Mouse (Mus musculus) hindbrain, embryonic 10.5 days (tissue): Measurements from ENCODE around the gene Atp5l. TPM values are rescaled to one million over a fixed set of nuclear protein-coding genes. Genes with fewer than 3 reads are reported as not detected.

Experiments
- DNase-seq: peaks from one replicate; pipeline ENCODE4 v3.0.0-alpha.2; 2017; ENCODE audit warnings: low spot score
- H3K27ac ChIP-seq: fragments of 300-500 bp; sonication (generic); 2 replicates; pipeline ENCODE4 v1.5.1; 2016; ENCODE audit warnings: mild to moderate bottlenecking, moderate library complexity
- H3K27me3 ChIP-seq: fragments of 300-500 bp; sonication (generic); 2 replicates; pipeline ENCODE4 v1.6.1; 2016; ENCODE audit warnings: mild to moderate bottlenecking; ENCODE audit not compliant: poor library complexity, insufficient read depth, severe bottlenecking
- H3K36me3 ChIP-seq: fragments of 300-500 bp; sonication (generic); 2 replicates; pipeline ENCODE4 v1.6.1; 2016; ENCODE audit warnings: mild to moderate bottlenecking, moderate library complexity
- H3K4me1 ChIP-seq: fragments of 300-500 bp; sonication (generic); replicated peaks from 2 replicates; pipeline ENCODE4 v1.6.1; 2016; ENCODE audit warnings: mild to moderate bottlenecking
- H3K4me3 ChIP-seq: fragments of 300-500 bp; sonication (generic); 2 replicates; pipeline ENCODE4 v1.5.1; 2016; ENCODE audit warnings: mild to moderate bottlenecking, moderate library complexity
- H3K9me3 ChIP-seq: fragments of 300-500 bp; sonication (generic); 2 replicates; pipeline ENCODE4 v1.6.1; 2016; ENCODE audit warnings: mild to moderate bottlenecking, moderate library complexity
- WGBS: fragments of 180-500 bp; shearing (Covaris S2); methylation state at CpG from one replicate; pipeline ENCODE4 v1.1.7; 2016; 5-methylcytosine and 5-hydroxymethylcytosine counted together
- polyA plus RNA-seq: library from polyadenylated mRNA; unstranded; fragments of >200 nt; fragmentation: Nextera tagmentation; extraction: Ambion mirVana; gene quantifications from 2 replicates; pipeline ENCODE4 v1.2.1, GENCODE M21; 2016

Atp5l gene
- polyA plus RNA-seq, 1 experiment from 2014 or later, result 650 TPM

DNA sequence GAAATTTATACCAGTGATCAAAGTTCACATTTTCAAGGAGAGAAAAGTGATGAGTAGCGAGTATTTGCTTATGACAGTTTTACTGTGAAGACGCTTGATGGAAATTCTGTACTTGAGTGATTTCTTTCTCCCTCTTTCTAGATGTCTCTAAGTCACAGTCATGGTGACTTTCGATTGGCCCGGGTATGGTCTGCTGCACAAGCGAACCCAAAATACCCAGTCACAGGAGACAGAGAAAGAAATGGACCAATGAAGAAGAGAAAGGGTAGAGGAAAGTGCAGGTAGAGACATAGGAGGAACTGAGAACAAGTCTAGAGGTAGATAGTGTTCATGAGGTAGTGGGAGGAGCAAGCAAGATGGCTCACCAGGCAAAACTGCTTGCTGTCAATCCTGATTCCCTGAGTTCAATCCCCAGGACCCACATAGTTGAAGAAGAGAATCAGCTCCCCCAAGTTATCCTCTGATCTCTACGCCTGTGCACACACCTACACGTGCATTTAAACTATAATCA lies 32.4 kb downstream of the Atp5l start:
- Histone ChIP-seq H3K36me3 (no peaks in the 10 kb centered on the region), H3K4me1 (peaks cover 3% of the 10 kb centered on the region), H3K27ac (no peak overlapping the region), H3K9me3 (no peaks in the 10 kb centered on the region), H3K4me3 (no peak overlapping the region), H3K27me3 (no peaks in the 10 kb centered on the region)
- no peak for DNase-seq
- 90% methylated on average over 7 of the region's 7 CpGs for WGBS

DNA sequence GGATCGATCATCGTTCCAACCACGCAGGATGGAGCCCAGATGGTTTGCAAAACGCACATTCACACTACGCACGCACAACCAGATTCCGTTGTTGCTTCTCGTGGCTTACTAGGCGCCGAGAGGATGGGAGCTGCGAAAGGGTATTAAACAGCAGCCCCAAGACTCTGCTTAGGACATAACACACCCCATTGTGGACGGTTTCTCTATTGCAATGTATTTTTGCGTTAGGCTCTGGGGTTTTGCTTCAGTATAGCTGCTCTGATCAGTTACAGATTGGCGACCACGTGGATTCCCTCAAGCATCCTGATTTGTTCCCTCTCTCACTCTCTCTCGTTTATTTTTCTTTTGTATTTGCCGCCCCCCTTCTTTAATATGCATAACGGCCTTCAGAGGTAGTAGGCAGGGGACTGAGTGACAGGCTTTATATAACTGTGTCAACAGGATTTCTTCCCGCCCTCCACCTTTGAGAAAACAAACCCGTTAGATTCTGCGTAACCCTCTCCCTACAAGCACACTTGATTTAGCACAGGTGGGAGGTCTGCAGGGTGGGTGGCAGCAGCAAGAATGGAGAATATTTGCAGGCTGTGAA lies 37.5 kb downstream of the Atp5l start:
- Histone ChIP-seq H3K4me3 (peak overlapping the region; percentile 100), H3K27me3 (no peaks in the 10 kb centered on the region), H3K4me1 (peaks cover 39% of the 10 kb centered on the region), H3K36me3 (peaks cover 2% of the 10 kb centered on the region), H3K9me3 (no peaks in the 10 kb centered on the region), H3K27ac (peak overlapping the region; percentile 99)
- peak; percentile 7 for DNase-seq
- under 1% methylated on average over 21 of the region's 21 CpGs for WGBS

DNA sequence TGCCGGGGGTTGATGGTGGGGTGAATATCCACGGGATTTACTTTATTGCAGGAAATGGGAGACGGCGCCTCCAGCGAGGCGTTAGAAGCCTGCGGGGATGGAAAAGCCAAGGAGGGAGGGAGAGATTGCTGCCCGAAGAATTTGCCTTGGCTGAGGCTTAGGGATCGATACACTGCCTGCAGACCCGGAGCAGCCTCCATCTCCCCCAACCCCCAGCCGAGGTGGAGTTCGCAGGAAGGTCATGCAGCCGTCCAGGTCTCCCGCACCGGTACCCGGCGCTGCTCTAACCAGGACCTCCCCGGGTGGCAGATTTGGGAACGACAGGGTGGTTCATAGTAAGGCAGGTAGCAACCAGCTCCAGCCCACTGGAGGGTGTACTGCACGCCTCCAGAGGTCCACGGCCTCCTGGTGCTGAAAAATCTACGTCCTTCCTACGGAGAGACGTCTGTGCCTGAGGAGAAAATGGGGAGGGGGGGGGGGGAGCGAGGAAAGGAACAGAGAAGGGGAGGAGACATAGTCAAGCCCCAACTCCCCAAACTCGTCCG lies 38.0 kb downstream of the Atp5l start:
- Histone ChIP-seq H3K27me3 (no peaks in the 10 kb centered on the region), H3K36me3 (peaks cover 7% of the 10 kb centered on the region), H3K27ac (peak overlapping the region; percentile 99), H3K9me3 (no peaks in the 10 kb centered on the region), H3K4me3 (peak overlapping the region; percentile 100), H3K4me1 (peaks cover 44% of the 10 kb centered on the region)
- WGBS, result under 1% methylated on average over 26 of the region's 27 CpGs
- peak; percentile 73 for DNase-seq

DNA sequence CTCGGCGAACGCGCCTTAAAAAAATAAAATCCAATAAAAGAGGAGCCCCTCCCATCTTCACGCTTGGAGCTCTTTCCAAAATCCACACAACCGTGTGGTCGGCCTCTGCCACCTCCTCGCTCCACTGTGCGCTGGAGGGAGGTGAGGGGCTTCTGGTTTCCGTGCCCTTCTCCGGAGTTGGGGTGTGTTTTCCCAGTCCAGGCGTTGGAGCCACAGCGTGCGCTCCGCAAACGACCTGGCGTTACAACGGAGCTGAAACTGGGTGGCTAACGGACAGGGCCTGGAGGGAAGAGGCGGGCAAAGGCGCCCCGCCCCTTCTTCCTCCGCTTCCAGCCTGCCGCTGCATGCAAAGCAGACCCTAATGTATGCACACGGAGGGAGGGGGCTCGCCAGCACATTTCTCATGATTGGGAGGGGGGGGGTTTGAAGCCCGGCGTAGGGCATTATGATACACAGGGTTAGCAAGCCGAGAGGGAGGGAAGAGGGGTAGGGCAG lies 38.6 kb downstream of the Atp5l start:
- peaks cover 49% of the 10 kb centered on the region for H3K4me1 ChIP-seq
- DNase-seq, result peak; percentile 92
- under 1% methylated on average over 29 of the region's 29 CpGs for WGBS

DNA sequence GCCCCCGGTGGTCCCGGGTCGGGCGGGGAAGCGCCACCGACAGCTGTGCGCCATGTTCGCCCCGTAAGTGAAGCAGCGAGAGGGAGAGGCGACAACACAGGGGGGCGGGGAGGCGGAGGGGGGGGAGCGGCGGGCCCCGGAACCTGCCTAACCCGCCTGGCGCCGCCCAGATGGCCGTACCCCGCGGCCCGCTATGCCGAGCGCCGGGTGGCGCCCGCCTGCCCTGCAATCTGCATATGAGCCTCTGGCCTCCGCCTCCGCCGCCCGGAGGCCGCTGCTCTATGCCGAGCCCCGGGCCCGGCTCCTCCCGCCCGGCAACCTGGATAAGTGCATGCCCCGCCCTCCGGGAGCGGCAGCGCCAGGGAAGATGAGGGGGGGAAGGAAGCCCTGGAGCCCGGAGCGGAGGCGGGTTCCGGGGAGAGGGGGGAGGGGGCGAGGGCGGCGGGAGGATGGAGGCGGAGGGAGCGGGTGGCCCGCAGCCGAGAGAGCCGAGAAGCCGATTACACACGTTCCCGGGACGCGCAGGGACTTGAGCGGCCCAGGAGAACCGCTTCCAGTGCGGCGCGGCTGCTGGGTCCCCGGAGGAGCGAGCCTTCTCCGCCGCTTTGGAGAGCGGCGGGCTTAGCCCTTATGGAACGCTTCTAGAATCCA lies 39.2 kb downstream of the Atp5l start, which contains the start of gene Kmt2a:
TSS of gene Kmt2a (minus strand) at position 76 of the 651 bp plus-strand sequence.
- 0% methylated on average over 66 of the region's 71 CpGs for WGBS
- Histone ChIP-seq H3K9me3 (no peaks in the 10 kb centered on the region), H3K4me1 (peaks cover 54% of the 10 kb centered on the region), H3K36me3 (peaks cover 13% of the 10 kb centered on the region), H3K4me3 (peak within 1 kb of the TSS; percentile 100), H3K27ac (peak within 1 kb of the TSS; percentile 99), H3K27me3 (no peaks in the 10 kb centered on the region)
- DNase-seq, result peak; percentile 98

More for the DNA sequence above, 38.6 kb downstream of the Atp5l start:
- Histone ChIP-seq H3K27ac (peak overlapping the region; percentile 99), H3K36me3 (peaks cover 13% of the 10 kb centered on the region), H3K27me3 (no peaks in the 10 kb centered on the region), H3K9me3 (no peaks in the 10 kb centered on the region), H3K4me3 (peak overlapping the region; percentile 100)

DNA sequence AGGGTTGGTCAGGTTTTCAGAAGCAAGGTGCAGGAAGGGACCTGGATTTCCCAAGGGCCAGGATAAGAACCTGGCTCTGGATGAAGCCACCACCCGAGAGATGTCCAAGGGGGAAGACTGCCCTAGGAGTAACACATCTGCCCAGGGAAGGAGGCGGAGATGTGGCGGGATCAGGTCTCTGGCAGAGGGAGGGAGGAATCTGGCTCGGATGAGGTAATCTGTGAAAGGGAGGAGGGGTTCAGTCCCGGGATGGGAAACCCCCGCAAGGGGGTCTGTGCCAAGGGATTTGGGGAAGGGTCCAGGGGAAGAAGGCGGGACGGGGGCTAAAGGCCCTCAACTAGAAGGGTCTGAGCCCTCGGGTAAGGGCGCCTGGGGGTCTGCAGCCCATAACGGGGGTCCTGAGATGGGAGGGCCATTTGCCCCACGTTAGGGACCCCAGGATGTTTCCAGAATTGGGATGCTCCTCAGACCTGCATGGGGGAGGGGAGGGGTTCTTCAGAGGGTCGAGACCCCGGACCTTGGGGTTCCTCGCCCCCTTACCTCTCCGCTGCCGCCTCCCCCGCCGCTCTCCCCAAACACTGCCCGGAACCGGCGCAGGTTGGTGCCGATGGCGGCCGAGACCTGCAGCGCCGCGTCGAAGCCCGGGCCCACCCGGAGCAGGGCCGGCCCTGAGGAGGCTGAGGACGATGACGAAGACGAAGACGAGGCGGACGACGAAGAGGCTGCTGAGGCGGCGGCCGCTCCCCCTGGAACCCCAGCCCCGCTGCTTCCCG lies 40.0 kb downstream of the Atp5l start:
- no peaks in the 10 kb centered on the region for H3K27me3 ChIP-seq
- peak; percentile 45 for DNase-seq
- H3K4me3 ChIP-seq, result peak overlapping the region; percentile 100
- under 1% methylated on average over 44 of the region's 44 CpGs for WGBS
- H3K27ac ChIP-seq, result peak overlapping the region; percentile 99
- peaks cover 62% of the 10 kb centered on the region for H3K4me1 ChIP-seq
- no peaks in the 10 kb centered on the region for H3K9me3 ChIP-seq
- peaks cover 15% of the 10 kb centered on the region for H3K36me3 ChIP-seq

DNA sequence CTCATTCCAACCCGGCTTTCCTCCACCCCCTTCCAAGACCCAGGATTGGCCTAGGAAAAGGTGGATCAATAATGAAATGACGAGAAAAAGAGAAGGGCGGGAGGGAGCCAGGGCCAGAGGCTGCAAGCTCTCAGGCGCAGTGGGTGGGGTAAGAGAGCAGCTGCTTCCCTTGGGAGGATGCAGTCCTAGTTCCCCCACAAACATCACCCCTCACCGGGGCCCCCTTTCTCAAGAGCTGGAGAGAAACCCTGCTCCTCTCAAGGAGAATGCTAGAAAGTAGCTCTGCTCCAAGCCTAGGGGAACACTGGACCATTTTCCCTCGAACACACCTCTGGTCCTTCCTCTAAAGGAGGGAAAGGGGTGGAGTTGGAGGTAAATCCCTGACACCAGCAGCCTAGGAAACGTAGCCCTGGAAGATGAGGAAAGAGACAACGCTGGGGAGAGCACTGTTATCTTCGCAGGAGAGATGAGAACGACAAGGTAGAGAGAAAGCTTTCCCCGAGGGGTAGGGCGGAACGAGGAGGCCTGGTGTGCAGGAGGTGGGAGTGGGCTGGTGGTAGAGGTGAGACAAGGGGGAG lies 40.8 kb downstream of the Atp5l start:
- DNase-seq, result peak; percentile 30
- Histone ChIP-seq H3K4me1 (peaks cover 66% of the 10 kb centered on the region), H3K27me3 (no peaks in the 10 kb centered on the region), H3K27ac (peak overlapping the region; percentile 99), H3K36me3 (peaks cover 18% of the 10 kb centered on the region), H3K9me3 (no peaks in the 10 kb centered on the region), H3K4me3 (peak overlapping the region; percentile 100)
- WGBS, result 1% methylated on average over 13 of the region's 13 CpGs

DNA sequence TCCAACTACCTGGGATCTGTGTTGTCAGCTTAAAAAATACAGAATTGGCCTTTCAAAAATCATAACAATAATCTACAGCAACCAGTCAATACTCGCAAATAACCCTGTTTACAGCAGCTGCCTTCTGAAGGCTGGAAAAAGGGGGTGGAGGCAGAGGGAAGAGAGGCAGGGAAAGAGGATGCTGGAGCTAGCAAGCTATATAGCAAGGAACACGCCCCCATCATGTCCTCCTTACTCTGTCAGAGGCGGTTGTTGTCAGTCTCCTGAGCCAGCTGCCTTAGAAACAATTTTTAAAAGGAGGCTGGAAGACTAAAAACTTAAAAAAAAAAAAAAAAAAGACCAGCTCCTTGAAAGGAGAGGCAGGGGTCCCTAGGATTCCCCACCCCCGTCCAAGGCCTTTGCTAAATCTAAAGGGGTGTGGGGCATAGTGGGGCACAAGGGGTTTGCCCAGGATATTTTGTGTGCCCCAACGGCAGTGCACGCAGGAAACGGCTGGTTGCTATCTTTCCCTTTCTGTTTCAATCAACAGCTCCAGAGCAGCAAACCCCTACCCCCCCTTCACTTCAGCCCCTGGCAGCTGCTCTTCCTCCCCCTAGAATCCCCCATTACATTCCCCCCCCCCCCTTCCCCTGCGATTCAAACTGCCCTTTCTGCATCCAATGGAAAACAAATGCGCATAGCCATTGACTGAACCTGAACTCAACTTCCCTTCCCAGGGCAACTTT lies 41.6 kb downstream of the Atp5l start:
- H3K4me1 ChIP-seq, result peaks cover 70% of the 10 kb centered on the region
- DNase-seq, result peak; percentile 8
- H3K27ac ChIP-seq, result peak overlapping the region; percentile 99
- peak overlapping the region; percentile 100 for H3K4me3 ChIP-seq
- no peaks in the 10 kb centered on the region for H3K9me3 ChIP-seq
- no peaks in the 10 kb centered on the region for H3K27me3 ChIP-seq
- peaks cover 18% of the 10 kb centered on the region for H3K36me3 ChIP-seq
- WGBS, result 36% methylated on average over 9 of the region's 9 CpGs

DNA sequence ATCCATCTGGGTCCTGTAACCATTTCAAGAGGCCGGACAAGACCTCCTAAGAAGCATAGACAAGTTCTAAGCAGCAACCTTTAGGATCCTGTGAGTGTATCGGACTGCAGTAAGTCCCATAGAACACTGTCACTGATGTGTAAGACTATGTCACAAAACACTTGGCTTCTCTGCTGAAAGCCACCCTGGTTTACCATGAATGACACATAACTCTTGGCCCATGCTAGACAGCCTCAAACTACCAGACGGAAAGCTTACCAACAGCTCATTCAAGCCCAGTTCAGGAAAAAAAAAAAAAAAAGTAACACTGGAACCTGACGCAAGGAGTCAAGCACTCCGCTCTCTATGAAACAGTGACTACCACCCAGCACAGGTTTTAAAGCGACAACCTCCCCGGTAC lies 42.9 kb downstream of the Atp5l start:
- H3K27ac ChIP-seq, result no peak overlapping the region
- WGBS, result 90% methylated on average over 7 of the region's 7 CpGs
- H3K9me3 ChIP-seq, result no peaks in the 10 kb centered on the region
- no peaks in the 10 kb centered on the region for H3K27me3 ChIP-seq
- H3K4me3 ChIP-seq, result no peak overlapping the region
- peaks cover 21% of the 10 kb centered on the region for H3K36me3 ChIP-seq
- no peak for DNase-seq
- H3K4me1 ChIP-seq, result peaks cover 62% of the 10 kb centered on the region

DNA sequence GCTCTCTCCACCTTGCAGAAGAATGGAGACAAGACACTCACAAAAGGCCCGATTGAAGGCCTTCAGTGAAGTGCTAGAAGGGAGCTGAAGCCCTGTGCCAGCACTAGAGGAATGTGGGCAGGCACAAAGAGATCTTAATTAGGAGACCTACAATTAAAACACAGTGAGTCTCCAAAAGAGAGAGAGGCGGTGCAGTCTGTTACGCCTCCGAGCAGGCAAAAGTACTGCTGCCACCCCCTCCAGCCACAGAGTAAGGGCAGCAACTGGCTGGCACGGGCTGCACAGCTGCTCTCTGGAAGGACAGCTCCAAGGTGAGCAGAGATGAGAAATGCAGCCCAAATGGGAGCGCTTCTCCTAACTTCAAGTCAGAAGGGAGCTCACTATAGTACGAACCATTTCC lies 45.1 kb downstream of the Atp5l start:
- no peaks in the 10 kb centered on the region for H3K27me3 ChIP-seq
- peaks cover 54% of the 10 kb centered on the region for H3K4me1 ChIP-seq
- no peaks in the 10 kb centered on the region for H3K9me3 ChIP-seq
- H3K4me3 ChIP-seq, result no peak overlapping the region; the same call in 1 of the 2 replicates
- WGBS, result 58% methylated on average over 7 of the region's 7 CpGs
- H3K36me3 ChIP-seq, result peaks cover 40% of the 10 kb centered on the region
- H3K27ac ChIP-seq, result no peak overlapping the region
- DNase-seq, result no peak

DNA sequence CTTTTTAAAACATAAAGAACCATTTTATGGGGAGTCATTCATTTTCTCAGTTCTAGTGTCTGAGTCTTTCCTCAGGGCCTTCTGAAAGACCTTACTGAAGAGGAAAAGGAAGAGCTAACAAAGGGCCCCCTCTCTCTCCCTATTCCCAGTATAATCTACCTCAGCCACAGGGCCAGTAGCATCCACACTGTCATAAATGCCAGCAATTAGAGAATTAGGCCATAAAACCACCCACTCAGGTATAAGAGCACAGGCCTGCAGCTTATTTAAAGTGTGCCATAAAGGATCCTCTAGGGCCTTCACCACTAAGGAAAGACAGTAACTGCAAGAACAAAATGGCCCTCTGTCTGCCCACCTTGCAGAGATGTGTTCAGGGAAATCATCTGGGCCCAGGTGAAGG lies 46.3 kb downstream of the Atp5l start:
- Histone ChIP-seq H3K4me1 (peaks cover 42% of the 10 kb centered on the region), H3K27ac (no peak overlapping the region), H3K36me3 (peaks cover 49% of the 10 kb centered on the region), H3K27me3 (no peaks in the 10 kb centered on the region), H3K9me3 (no peaks in the 10 kb centered on the region), H3K4me3 (no peak overlapping the region)
- no peak for DNase-seq

DNA sequence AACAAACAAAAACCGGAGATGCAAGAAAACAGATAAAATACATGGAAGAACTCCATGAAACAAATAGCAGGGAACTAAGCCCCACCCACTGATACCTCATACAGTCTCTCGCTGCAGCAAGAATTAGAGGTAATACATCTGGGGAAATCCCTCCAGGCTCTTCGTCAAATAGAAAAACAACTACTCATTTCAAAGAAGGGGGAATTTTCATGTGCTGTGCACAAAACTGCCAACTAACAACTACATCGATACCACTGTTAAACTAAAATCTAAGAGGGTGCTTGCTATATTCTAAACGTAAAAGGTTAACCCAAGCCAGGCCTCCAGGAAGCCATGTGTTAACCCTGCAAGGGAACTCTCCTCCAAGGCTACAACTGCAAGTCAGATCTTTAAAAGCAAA lies 46.9 kb downstream of the Atp5l start:
- no peak for DNase-seq
- no peaks in the 10 kb centered on the region for H3K27me3 ChIP-seq
- 85% methylated on average over 5 of the region's 5 CpGs for WGBS
- H3K4me1 ChIP-seq, result peaks cover 36% of the 10 kb centered on the region
- no peak overlapping the region for H3K27ac ChIP-seq
- H3K4me3 ChIP-seq, result no peak overlapping the region
- peaks cover 51% of the 10 kb centered on the region for H3K36me3 ChIP-seq
- H3K9me3 ChIP-seq, result no peaks in the 10 kb centered on the region
